Mouse (Mus musculus) liver, embryonic 13.5 days (tissue): ENCODE data around the gene Wdfy3. TPM values are rescaled to one million over a fixed set of nuclear protein-coding genes. Genes with fewer than 3 reads are reported as not detected.
A peak's percentile ranks its signal among the peaks of the same experiment; 100 is the strongest.

ENCODE experiments used
- ATAC-seq: fragments of 200-750 bp; cut with Nextera tagmentation; 2 replicates; pipeline ENCODE4 v1.8.0; 2017; ENCODE audit warnings: low read depth, mild to moderate bottlenecking, moderate number of reproducible peaks, moderate library complexity
- DNase-seq: peaks from one replicate; pipeline ENCODE4 v3.0.0; 2022
- H3K27ac ChIP-seq: fragments of 300-500 bp; sonication (generic); 2 replicates; pipeline ENCODE4 v1.5.1; 2015; ENCODE audit warnings: moderate library complexity, mild to moderate bottlenecking, inconsistent platforms
- H3K27me3 ChIP-seq: fragments of 300-500 bp; sonication (generic); 2 replicates; pipeline ENCODE4 v1.6.1; 2015; ENCODE audit warnings: mild to moderate bottlenecking, inconsistent platforms
- H3K36me3 ChIP-seq: fragments of 300-500 bp; sonication (generic); 2 replicates; pipeline ENCODE4 v1.6.1; 2015; ENCODE audit warnings: mild to moderate bottlenecking, inconsistent platforms
- H3K4me1 ChIP-seq: fragments of 300-500 bp; sonication (generic); replicated peaks from 2 replicates; pipeline ENCODE4 v1.6.1; 2015; ENCODE audit warnings: inconsistent platforms
- H3K4me2 ChIP-seq: fragments of 300-500 bp; sonication (generic); 2 replicates; pipeline ENCODE4 v1.6.1; 2015; ENCODE audit warnings: inconsistent platforms, mild to moderate bottlenecking, moderate library complexity
- H3K4me3 ChIP-seq: fragments of 300-500 bp; sonication (generic); replicated peaks from 2 replicates; pipeline ENCODE4 v1.5.1; 2015; ENCODE audit warnings: mild to moderate bottlenecking, inconsistent platforms
- H3K9ac ChIP-seq: fragments of 300-500 bp; sonication (generic); 2 replicates; pipeline ENCODE4 v1.6.1; 2015; ENCODE audit warnings: mild to moderate bottlenecking, inconsistent platforms
- H3K9me3 ChIP-seq: fragments of 300-500 bp; sonication (generic); replicated peaks from 2 replicates; pipeline ENCODE4 v1.6.1; 2016; ENCODE audit warnings: inconsistent platforms
- WGBS: fragments of 180-500 bp; shearing (Covaris S2); methylation state at CpG from one replicate; pipeline ENCODE4 v1.1.7; 2015; ENCODE audit not compliant: insufficient replicate concordance; 5-methylcytosine and 5-hydroxymethylcytosine counted together
- polyA plus RNA-seq: library from polyadenylated mRNA; unstranded; fragments of >200 nt; fragmentation: Nextera tagmentation; extraction: Ambion mirVana; gene quantifications from 2 replicates; pipeline ENCODE4 v1.2.1, GENCODE M21; 2015

Gene Wdfy3
- polyA plus RNA-seq, 1 experiment from 2014 or later: 3.3 TPM

DNA sequence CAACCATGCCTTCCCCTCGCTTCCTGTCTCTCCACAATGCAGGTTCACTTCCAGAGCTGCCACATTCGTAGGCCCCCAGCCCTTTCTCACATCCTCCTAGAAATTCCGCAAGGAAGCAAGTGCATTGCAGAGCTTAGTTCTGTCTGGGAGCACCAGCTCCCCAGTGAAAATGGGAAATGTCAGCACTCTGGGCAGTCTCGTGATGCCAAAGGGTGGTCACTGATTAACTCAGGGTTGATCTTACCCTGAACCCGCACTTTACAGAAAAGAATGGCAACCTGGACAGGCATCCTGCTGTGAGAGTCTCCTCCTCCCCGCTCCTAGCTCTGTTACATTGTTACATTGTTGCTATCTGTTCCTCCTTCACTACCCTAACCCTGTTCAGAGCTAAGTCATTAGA, 16.8 kb downstream of the Wdfy3 start:
- Histone ChIP-seq H3K4me2 (peak overlapping the region; percentile 36), H3K9ac (no peak overlapping the region), H3K9me3 (no peaks in the 10 kb centered on the region), H3K27ac (peak overlapping the region; percentile 69), H3K27me3 (no peaks in the 10 kb centered on the region), H3K4me3 (peak overlapping the region; percentile 18; the same call in 1 of the 2 replicates), H3K4me1 (peaks cover 73% of the 10 kb centered on the region), H3K36me3 (peaks cover under 1% of the 10 kb centered on the region; the same call in 1 of the 2 replicates)
- WGBS: 75% methylated on average over 6 of the region's 6 CpGs
- DNase-seq (no peak), ATAC-seq (peak; percentile 24; the same call in 1 of the 2 replicates)

DNA sequence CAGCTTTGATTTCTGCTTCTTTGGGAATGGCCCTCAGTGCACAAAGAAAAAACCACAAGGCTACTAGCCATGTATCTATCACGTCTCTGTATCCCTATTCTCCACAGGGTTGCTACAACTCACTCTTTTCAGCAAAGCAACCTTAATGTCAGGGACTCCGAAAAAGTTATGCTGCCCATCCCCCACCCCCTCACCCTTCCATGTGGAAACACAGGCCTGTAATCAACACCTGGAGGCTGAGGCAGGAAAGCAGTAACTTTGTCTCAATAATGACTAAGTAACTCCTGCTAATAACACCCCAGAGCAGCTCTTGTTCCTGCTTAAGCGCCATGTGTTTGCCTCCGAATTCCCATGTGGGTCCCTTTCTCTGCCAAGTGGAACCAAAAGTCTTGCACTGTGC, 17.3 kb downstream of the Wdfy3 start:
- 73% methylated on average over 4 of the region's 4 CpGs for WGBS
- Histone ChIP-seq H3K4me3 (peak overlapping the region; percentile 18; the same call in 1 of the 2 replicates), H3K27ac (peak overlapping the region; percentile 69), H3K36me3 (no peaks in the 10 kb centered on the region), H3K9me3 (no peaks in the 10 kb centered on the region), H3K4me2 (peak overlapping the region; percentile 36), H3K4me1 (peaks cover 72% of the 10 kb centered on the region), H3K27me3 (no peaks in the 10 kb centered on the region), H3K9ac (no peak overlapping the region)
- ATAC-seq (no peak), DNase-seq (no peak)

DNA sequence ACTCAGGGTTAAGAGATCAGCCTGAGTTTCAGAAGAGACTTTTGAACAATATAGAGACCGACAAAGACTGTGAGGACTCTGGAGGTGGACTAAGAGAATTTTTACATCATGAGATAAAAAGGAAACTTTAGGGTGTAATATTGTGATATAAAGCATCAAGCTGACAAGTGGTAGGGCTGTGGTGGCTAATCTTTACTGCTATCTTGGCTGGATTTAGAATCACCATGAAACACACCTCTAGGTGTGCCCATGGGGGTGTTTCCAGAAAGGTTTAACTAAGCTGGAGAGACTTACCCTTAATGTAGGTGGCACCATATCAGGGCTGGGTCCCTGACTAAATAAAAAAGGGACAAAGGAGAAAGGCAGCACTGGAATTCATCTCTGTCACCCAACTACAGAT, 19.0 kb downstream of the Wdfy3 start:
- 62% methylated on average over 1 of the region's 1 CpGs for WGBS
- H3K4me1 ChIP-seq: peaks cover 75% of the 10 kb centered on the region
- DNase-seq: no peak
- no peak overlapping the region for H3K4me2 ChIP-seq
- H3K36me3 ChIP-seq: no peaks in the 10 kb centered on the region
- no peaks in the 10 kb centered on the region for H3K27me3 ChIP-seq
- no peak overlapping the region for H3K27ac ChIP-seq
- no peak for ATAC-seq
- no peaks in the 10 kb centered on the region for H3K9me3 ChIP-seq
- H3K4me3 ChIP-seq: no peak overlapping the region
- H3K9ac ChIP-seq: no peak overlapping the region

DNA sequence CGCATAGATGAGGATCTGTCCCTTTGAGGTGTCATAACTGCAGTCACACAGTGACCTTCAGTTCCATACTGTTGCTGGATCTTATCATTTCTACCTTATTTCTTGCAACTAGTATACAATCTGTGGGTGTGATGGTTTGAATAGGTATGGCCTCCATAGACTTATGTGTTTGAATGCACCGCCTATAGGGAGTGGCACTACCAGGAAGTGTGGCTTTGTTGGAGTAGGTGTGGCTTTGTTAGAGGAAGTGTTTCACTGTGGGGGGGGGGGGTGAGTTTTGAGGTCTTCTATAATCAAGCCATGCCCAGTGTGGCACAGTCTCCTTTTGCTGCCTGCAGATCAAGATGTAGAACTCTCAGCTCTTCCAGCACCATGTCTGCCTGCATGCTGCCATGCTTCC, 21.3 kb downstream of the Wdfy3 start:
- peaks cover 4% of the 10 kb centered on the region for H3K36me3 ChIP-seq
- DNase-seq: no peak
- no peaks in the 10 kb centered on the region for H3K27me3 ChIP-seq
- H3K9me3 ChIP-seq: no peaks in the 10 kb centered on the region
- H3K27ac ChIP-seq: no peak overlapping the region
- H3K4me3 ChIP-seq: no peak overlapping the region
- no peak overlapping the region for H3K4me2 ChIP-seq
- H3K4me1 ChIP-seq: peaks cover 79% of the 10 kb centered on the region
- ATAC-seq: no peak
- H3K9ac ChIP-seq: no peak overlapping the region
- 89% methylated on average over 2 of the region's 2 CpGs for WGBS

DNA sequence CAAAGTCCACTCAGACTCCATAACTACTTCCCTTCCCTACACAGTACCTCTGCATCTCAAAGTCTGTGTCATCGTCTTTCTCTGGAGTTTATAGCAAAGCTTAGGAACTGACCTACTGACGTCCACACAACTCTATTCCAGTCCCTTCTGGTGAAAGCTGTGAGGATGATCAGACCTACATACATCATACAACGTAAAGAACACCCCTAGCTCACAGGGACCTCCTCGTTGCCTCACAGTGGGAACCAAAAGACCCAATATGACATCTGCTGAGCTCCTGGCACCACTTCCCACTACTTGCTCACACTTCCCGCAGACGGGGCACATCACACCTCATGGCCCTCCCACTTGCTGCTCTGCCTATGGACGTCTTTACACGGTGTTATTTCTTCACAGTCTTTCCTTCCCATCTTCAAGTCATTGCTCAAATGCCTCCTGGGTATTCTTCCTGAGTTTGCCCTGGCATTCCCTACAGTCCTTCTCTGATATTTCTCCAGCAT, 23.1 kb downstream of the Wdfy3 start:
- DNase-seq: no peak
- ATAC-seq: no peak
- Histone ChIP-seq H3K4me1 (peaks cover 65% of the 10 kb centered on the region), H3K36me3 (peaks cover 10% of the 10 kb centered on the region), H3K27ac (peak overlapping the region; percentile 94), H3K4me2 (peak overlapping the region; percentile 62), H3K9ac (no peak overlapping the region), H3K9me3 (no peaks in the 10 kb centered on the region), H3K27me3 (no peaks in the 10 kb centered on the region), H3K4me3 (no peak overlapping the region)
- WGBS: 52% methylated on average over 8 of the region's 8 CpGs

DNA sequence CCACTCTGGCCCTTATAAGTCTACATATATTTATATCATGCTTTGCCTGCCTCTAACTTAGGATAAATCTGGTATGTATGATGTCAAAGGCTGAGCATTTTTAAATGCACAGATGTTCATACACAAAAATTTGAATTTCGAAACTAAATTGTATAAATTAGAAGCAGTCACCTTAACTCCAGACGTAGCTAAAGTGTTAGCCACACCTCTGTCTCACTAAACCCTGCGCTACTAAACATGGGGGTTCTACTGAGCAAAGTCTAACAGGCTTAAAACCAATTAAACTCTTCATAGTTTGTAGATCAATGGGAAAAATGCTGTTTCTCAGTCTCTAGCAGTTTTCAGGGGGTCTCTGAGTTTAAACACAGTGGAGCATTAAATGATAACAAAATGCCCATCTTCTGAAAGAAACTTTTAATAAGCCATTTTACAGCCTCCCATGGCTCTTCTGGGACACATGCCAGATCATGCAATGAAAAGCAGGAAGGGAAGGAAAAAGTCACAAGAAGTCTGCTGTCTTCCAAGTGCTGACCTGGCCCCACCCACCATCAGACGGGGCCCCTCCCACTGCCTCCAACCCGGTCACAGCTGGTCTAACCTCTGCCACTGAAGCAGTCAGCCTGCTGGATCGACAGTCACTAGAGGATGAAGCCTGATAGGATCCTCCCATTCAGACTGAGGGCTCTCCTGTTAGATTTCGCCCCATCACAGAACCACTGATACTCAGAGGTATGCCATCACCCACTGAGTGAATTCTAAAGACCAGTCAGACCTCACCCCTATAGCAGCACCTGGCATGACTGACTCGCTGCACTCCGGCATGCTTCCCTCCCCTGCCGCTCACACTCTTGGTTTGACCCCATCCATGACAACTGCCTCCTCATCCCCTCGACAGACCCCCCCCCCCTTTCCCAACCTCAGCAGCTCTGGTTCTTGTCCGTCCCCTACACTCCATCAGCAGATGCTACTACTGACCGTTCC, 23.8 kb downstream of the Wdfy3 start:
- peak overlapping the region; percentile 62 for H3K4me2 ChIP-seq
- peaks cover 18% of the 10 kb centered on the region for H3K36me3 ChIP-seq
- WGBS: 42% methylated on average over 13 of the region's 13 CpGs
- H3K9me3 ChIP-seq: no peaks in the 10 kb centered on the region
- H3K27me3 ChIP-seq: no peaks in the 10 kb centered on the region
- peak; percentile 75 for ATAC-seq
- peak overlapping the region; percentile 25 for H3K4me3 ChIP-seq
- H3K27ac ChIP-seq: peak overlapping the region; percentile 94
- H3K4me1 ChIP-seq: peaks cover 58% of the 10 kb centered on the region
- DNase-seq: peak; percentile 76
- peak overlapping the region; percentile 59 for H3K9ac ChIP-seq

DNA sequence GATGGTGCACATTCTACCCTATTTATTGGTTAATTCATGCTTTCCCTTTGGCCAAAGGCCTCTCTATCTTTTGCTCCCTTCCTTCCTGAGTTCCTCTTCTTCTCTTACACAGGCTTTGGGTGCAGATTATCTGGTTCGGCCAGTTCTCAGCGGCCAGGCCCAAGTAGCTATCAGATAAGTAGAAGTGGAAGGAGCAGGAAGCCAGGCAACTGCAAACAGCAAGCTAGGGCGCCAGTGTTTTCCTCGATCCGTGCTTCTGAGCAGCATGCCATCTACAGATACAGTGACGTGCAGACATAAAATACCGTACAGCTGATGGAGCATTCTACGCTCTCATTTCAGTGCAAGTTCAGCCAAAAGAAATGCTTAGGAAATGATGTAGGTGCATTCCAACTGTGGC, 24.5 kb downstream of the Wdfy3 start:
- DNase-seq: peak; percentile 80
- 8% methylated on average over 8 of the region's 8 CpGs for whole genome bisulfite sequencing
- Histone ChIP-seq H3K9me3 (no peaks in the 10 kb centered on the region), H3K4me1 (peaks cover 50% of the 10 kb centered on the region), H3K4me2 (peak overlapping the region; percentile 62), H3K4me3 (peak overlapping the region; percentile 25), H3K27ac (peak overlapping the region; percentile 94), H3K9ac (peak overlapping the region; percentile 59; the same call in 1 of the 2 replicates), H3K27me3 (no peaks in the 10 kb centered on the region), H3K36me3 (peaks cover 25% of the 10 kb centered on the region)
- peak; percentile 94 for ATAC-seq

DNA sequence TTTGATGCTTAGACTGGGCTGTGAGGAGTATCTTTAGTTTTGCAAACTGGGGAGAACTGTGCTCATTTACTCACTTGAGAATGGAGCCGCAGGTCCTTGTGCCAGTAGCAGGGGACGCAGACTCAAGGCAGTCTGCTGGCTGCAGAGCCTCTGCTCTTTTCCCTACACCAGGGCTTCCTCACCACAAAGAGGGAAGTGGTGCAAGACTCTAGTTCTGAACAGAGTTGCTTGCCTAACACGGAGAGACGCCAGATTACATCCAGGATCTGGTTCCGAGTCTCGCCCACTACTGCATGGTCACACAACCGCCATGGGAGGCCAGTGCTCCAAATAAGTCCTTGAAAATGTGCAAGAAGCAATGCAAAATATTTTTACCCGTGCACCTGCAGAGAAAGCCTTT, 36.4 kb downstream of the Wdfy3 start:
- 67% methylated on average over 8 of the region's 8 CpGs for WGBS
- peaks cover 90% of the 10 kb centered on the region for H3K36me3 ChIP-seq
- ATAC-seq: no peak

DNA sequence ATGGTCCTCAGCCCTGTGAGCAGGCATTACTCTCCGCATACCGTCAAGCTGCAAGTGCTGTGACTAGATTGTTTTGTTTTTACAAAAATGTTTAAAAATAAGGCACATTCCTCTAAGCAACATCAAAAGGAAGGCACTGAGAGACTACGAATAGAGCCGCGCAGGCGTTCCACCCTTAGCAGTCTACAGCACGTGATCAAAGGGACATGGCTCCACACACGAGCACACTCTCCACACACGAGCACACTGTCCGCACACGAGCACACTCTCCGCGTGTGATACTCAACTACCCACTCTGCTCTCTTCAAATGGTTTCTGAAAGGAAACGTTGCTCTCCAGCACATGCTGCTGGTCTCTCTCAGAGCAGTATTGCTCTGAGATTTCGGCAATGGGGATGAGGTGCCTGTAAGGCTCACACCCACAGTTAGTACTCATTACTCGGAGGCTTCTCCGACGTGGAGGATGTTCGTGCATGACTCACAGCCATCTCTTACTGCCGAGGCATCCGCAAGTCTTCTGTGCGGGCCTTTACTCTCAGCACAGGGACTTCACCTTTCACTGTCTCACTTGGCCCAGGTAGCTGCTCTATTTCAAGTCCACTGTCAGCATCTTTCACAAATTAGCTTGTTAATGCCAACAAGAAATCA, 37.0 kb downstream of the Wdfy3 start:
- no peak overlapping the region for H3K4me2 ChIP-seq
- 89% methylated on average over 22 of the region's 22 CpGs for WGBS
- H3K27me3 ChIP-seq: no peaks in the 10 kb centered on the region
- peaks cover 90% of the 10 kb centered on the region for H3K36me3 ChIP-seq
- no peaks in the 10 kb centered on the region for H3K9me3 ChIP-seq
- no peak overlapping the region for H3K9ac ChIP-seq
- ATAC-seq: no peak
- H3K4me1 ChIP-seq: peaks cover 9% of the 10 kb centered on the region
- no peak for DNase-seq
- no peak overlapping the region for H3K27ac ChIP-seq
- no peak overlapping the region for H3K4me3 ChIP-seq

More for the DNA sequence above, 36.4 kb downstream of the Wdfy3 start:
- Histone ChIP-seq H3K9me3 (no peaks in the 10 kb centered on the region), H3K27ac (no peak overlapping the region), H3K4me3 (no peak overlapping the region), H3K9ac (no peak overlapping the region), H3K4me2 (no peak overlapping the region), H3K4me1 (peaks cover 9% of the 10 kb centered on the region), H3K27me3 (no peaks in the 10 kb centered on the region)
- no peak for DNase-seq

DNA sequence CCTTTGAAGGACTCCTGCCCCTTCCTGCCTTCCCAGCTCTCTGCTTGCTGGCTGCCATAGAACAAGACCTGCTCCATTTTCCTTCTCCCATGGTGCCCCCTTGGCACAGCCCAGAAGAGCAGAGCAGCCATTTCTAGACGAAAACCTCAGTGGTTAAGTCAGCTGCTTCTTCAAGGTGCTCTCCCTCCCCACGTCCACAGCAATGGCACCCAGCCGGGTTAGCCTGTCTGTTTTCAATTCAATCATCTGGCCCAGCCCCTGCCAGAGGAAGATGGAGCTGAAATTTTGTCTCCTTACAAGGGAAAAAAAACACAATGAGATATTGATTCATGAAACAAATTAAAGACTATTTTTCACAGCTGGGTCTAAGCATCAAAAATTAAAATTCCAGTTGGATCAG, 37.5 kb downstream of the Wdfy3 start:
- DNase-seq (no peak), ATAC-seq (no peak)
- peaks cover 90% of the 10 kb centered on the region for H3K36me3 ChIP-seq
- H3K4me2 ChIP-seq: no peak overlapping the region
- H3K9ac ChIP-seq: no peak overlapping the region
- no peak overlapping the region for H3K4me3 ChIP-seq
- H3K27ac ChIP-seq: no peak overlapping the region
- peaks cover 9% of the 10 kb centered on the region for H3K4me1 ChIP-seq
- WGBS: 80% methylated on average over 3 of the region's 3 CpGs
- H3K9me3 ChIP-seq: no peaks in the 10 kb centered on the region
- H3K27me3 ChIP-seq: no peaks in the 10 kb centered on the region

DNA sequence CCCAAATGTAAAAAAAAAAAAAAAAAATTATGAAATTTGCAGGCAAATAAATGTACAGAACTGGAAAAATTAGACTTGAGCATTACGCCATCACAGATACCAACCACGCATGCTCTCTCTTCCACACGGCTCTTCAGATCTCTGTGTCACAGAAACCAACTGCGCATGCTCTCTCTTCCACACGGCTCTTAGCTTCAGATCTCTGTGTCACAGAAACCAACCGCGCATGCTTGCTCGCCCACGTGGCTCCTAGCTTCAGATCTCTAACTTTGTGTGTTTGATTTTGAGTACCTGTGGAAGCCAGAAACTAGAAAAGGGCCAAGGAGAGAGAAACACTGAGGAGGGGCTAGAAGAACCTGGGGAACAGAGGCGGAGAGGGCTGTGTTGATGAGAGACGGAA, 46.3 kb downstream of the Wdfy3 start:
- DNase-seq (no peak), ATAC-seq (no peak)
- Histone ChIP-seq H3K27ac (no peak overlapping the region), H3K4me1 (no peaks in the 10 kb centered on the region), H3K36me3 (peaks cover 55% of the 10 kb centered on the region), H3K9ac (no peak overlapping the region), H3K9me3 (no peaks in the 10 kb centered on the region), H3K4me2 (no peak overlapping the region), H3K4me3 (no peak overlapping the region), H3K27me3 (no peaks in the 10 kb centered on the region)
- WGBS: 90% methylated on average over 11 of the region's 11 CpGs
